Comparison of ENCODE assay signal across 17 mouse cellular contexts in genomic region chr14:118685572-118685971, GRCm38 (mm10).
"Had no signal": no experiment of that assay in that cellular context is flagged by ENCODE, and none has a peak within 500 bp of the region (broad histone marks: within the 10 kb centered on the region; RNA-seq: fewer than 3 reads in every experiment).

No protein-coding gene starts in this region.

- DNase-seq: liver, postnatal 0 days; lung, embryonic 14.5 days; lung, postnatal 10 days; lung, postnatal 4 days; midbrain, embryonic 14.5 days; right cerebral cortex, postnatal 14 days; thymus, adult 2 months; thymus, postnatal 25 days; thymus, postnatal 4 days had no signal

- H3K27ac ChIP-seq: liver, embryonic 15.5 days; midbrain, embryonic 10.5 days; midbrain, embryonic 12.5 days; neural tube, embryonic 13.5 days; neural tube, embryonic 15.5 days; stomach, embryonic 15.5 days; stomach, postnatal 0 days had no signal

- H3K9me3 ChIP-seq: liver, embryonic 15.5 days; midbrain, embryonic 10.5 days; midbrain, embryonic 12.5 days; neural tube, embryonic 13.5 days; neural tube, embryonic 15.5 days; stomach, embryonic 15.5 days had no signal

- H3K36me3 ChIP-seq: liver, embryonic 15.5 days; midbrain, embryonic 10.5 days; midbrain, embryonic 12.5 days; neural tube, embryonic 13.5 days; neural tube, embryonic 15.5 days; stomach, embryonic 15.5 days had no signal

- H3K4me2 ChIP-seq: liver, embryonic 15.5 days; lung, embryonic 14.5 days; midbrain, embryonic 12.5 days; neural tube, embryonic 13.5 days; neural tube, embryonic 15.5 days; stomach, embryonic 15.5 days had no signal

- H3K9ac ChIP-seq: liver, embryonic 15.5 days; liver, postnatal 0 days; lung, embryonic 14.5 days; midbrain, embryonic 12.5 days; neural tube, embryonic 13.5 days; neural tube, embryonic 15.5 days; stomach, embryonic 15.5 days had no signal

- H3K27me3 ChIP-seq: liver, embryonic 15.5 days; midbrain, embryonic 12.5 days; neural tube, embryonic 13.5 days; neural tube, embryonic 15.5 days; stomach, embryonic 15.5 days had no signal

- ATAC-seq: liver, postnatal 0 days had no signal

- H3K4me3 ChIP-seq: liver, embryonic 15.5 days; midbrain, embryonic 10.5 days; midbrain, embryonic 12.5 days; myocyte; neural tube, embryonic 13.5 days; neural tube, embryonic 15.5 days; stomach, embryonic 15.5 days had no signal
